Comparison of ENCODE assay signal across 23 mouse cellular contexts in the genomic region with DNA sequence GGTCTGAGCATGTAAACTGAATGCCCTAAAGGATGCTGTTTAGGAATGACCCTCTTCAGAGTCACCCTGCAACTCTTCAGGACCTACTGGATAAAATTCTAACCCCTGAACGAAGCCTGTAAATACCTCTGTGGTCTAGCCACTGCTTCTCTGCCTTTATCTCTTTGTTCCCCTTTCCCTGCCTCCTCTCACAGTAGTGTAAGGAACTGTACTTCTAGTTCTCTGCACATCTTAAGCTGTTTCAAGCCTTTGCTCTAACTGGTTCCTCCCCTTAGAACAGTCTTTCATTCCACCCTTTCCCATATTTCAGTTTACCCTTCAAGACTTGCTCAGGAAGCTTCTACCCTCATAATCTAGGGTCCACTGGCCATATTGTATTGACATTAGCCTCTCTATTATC. TPM values are rescaled to one million over a fixed set of nuclear protein-coding genes. Genes with fewer than 3 reads are reported as not detected.
DNase-seq lines count a peak whose midpoint lies in the region; ATAC-seq and TF ChIP-seq lines count a peak whose summit lies in the region.
"Had no signal": no experiment of that assay in that cellular context is flagged by ENCODE, and none has a peak within 500 bp of the region (broad histone marks: within the 10 kb centered on the region; RNA-seq: fewer than 3 reads in every experiment).

No protein-coding gene starts in this region.

- no peak overlapping the region for H3K9ac ChIP-seq in MEL (ENCODE audit: control insufficient read depth, low read depth, low read length, poor library complexity, severe bottlenecking)
- no peak overlapping the region for H3K9ac ChIP-seq in lung, postnatal 0 days (replicated peaks; ENCODE audit: low read depth)

- no peaks in the 10 kb centered on the region for H3K9me3 ChIP-seq in MEL (replicated peaks; ENCODE audit: insufficient read depth, low read length)
- H3K9me3 ChIP-seq in midbrain, embryonic 10.5 days (replicated peaks) = no peaks in the 10 kb centered on the region
- no peaks in the 10 kb centered on the region for H3K9me3 ChIP-seq in lung, postnatal 0 days (ENCODE audit: low read length)
- H3K9me3 ChIP-seq: G1E had no signal

- TF ChIP-seq CTCF in MEL (IDR thresholded peaks at IDR 0.05 in 2 of 3, conservative IDR thresholded peaks at IDR 0.05 in 1 of 3; ENCODE audit: control insufficient read depth in 1 of 3, insufficient read depth in 1 of 3, low read depth in 2 of 3, low read length in 3 of 3, poor library complexity in 1 of 3, severe bottlenecking in 1 of 3) = no peak
- no peak for TF ChIP-seq CTCF in lung, postnatal 0 days (IDR thresholded peaks at IDR 0.05)

- WGBS in midbrain, embryonic 10.5 days = 75% methylated on average over 1 of the region's 1 CpGs
- 88% methylated on average over 1 of the region's 1 CpGs for WGBS in lung, postnatal 0 days

- H3K4me2 ChIP-seq in lung, postnatal 0 days (replicated peaks; ENCODE audit: low read depth, low read length) = no peak overlapping the region

- peak overlapping the region; percentile 8; the same call in 1 of the 2 replicates for H3K27ac ChIP-seq in MEL (ENCODE audit: control insufficient read depth, low read depth, low read length)
- H3K27ac ChIP-seq in midbrain, embryonic 10.5 days (replicated peaks) = no peak overlapping the region
- no peak overlapping the region for H3K27ac ChIP-seq in lung, postnatal 0 days (ENCODE audit: low read length)

- TF ChIP-seq POLR2A in MEL (IDR thresholded peaks at IDR 0.05; ENCODE audit: control insufficient read depth in 1 of 2, insufficient read depth in 1 of 2, low read depth in 1 of 2, low read length in 2 of 2, poor library complexity in 1 of 2) = no peak

- peak; percentile 50; the same call in 1 of the 2 replicates for ATAC-seq in common myeloid progenitor, adult 5-6 weeks (replicated peaks; ENCODE audit: low read depth, poor library complexity, severe bottlenecking)
- no peak for ATAC-seq in lung, postnatal 0 days
- ATAC-seq: activated CD4-positive, CD25-positive, alpha-beta regulatory T cell, adult 4 months; CD4-positive, CD25-positive, alpha-beta regulatory T cell, adult 4 months; Patski had no signal

- H3K36me3 ChIP-seq in MEL (ENCODE audit: control insufficient read depth in 1 of 2, insufficient read depth in 2 of 2, low read length in 2 of 2) = peaks cover 0 to 28% of the 10 kb centered on the region in 2 experiments; a peak in 2 of 4 replicates
- peaks cover 37% of the 10 kb centered on the region for H3K36me3 ChIP-seq in midbrain, embryonic 10.5 days
- H3K36me3 ChIP-seq in lung, postnatal 0 days (ENCODE audit: insufficient read depth, low read length) = no peaks in the 10 kb centered on the region

- H3K79me2 ChIP-seq in MEL (ENCODE audit: control insufficient read depth, insufficient read depth, low read length, poor library complexity) = no peaks in the 10 kb centered on the region

- DNase-seq in MEL (ENCODE audit: low read depth, low spot score) (peak; percentile 81), MEL-GATA-1-ER (ENCODE audit: extremely low read depth, low read depth) (peak; percentile 62), liver (no peak)
- DNase-seq in midbrain, embryonic 10.5 days (ENCODE audit: low spot score) = no peak
- no peak for DNase-seq in lung, postnatal 0 days (ENCODE audit: low spot score)
- DNase-seq: adrenal gland, adult 2 months; adrenal gland, adult 8-10 months; adrenal gland, postnatal 10 days; adrenal gland, postnatal 14 days; adrenal gland, postnatal 25 days; adrenal gland, postnatal 36 days; B cell, adult 2 months; cerebellum, adult 11 months; cerebellum, adult 11-12 months; cerebellum, adult 18-20 months; cerebellum, adult 2 months; cerebellum, adult 8-10 months had no signal

- TF ChIP-seq RAD21 in MEL (IDR thresholded peaks at IDR 0.05; ENCODE audit: low read depth, low read length) = no peak

- TF ChIP-seq EP300 in MEL (IDR thresholded peaks at IDR 0.05; ENCODE audit: low read depth in 1 of 2, low read length in 2 of 2) = peak in 1 of 2 experiments; percentile 75; a peak in 1 of 4 replicates
- TF ChIP-seq EP300 in lung, postnatal 0 days (IDR thresholded peaks at IDR 0.05) = no peak

- peaks cover 11 to 28% of the 10 kb centered on the region in 2 experiments for H3K4me1 ChIP-seq in MEL (ENCODE audit: control insufficient read depth in 1 of 2, insufficient read depth in 2 of 2, low read length in 2 of 2)
- H3K4me1 ChIP-seq in midbrain, embryonic 10.5 days = no peaks in the 10 kb centered on the region
- H3K4me1 ChIP-seq in lung, postnatal 0 days (ENCODE audit: insufficient read depth, low read depth, low read length) = no peaks in the 10 kb centered on the region

- no peak overlapping the region for H3K4me3 ChIP-seq in MEL (ENCODE audit: control insufficient read depth in 1 of 2, insufficient read depth in 1 of 2, low read depth in 2 of 2, low read length in 2 of 2)
- no peak overlapping the region for H3K4me3 ChIP-seq in midbrain, embryonic 10.5 days
- H3K4me3 ChIP-seq in lung, postnatal 0 days (ENCODE audit: low read depth, low read length) = no peak overlapping the region

- H3K27me3 ChIP-seq in MEL (ENCODE audit: control insufficient read depth in 1 of 2, insufficient read depth in 2 of 2, low read length in 2 of 2) = no peaks in the 10 kb centered on the region
- peaks cover 99% of the 10 kb centered on the region for H3K27me3 ChIP-seq in midbrain, embryonic 10.5 days (ENCODE audit: low read depth, poor library complexity, severe bottlenecking)
- H3K27me3 ChIP-seq in lung, postnatal 0 days (replicated peaks; ENCODE audit: insufficient read depth, low read length) = no peaks in the 10 kb centered on the region; the same call in 1 of the 2 replicates
- H3K27me3 ChIP-seq: CH12.LX had no signal

TF ChIP-seq in MEL, 35 proteins besides CTCF, POLR2A, EP300 and RAD21:
- TF ChIP-seq GATA1 (IDR thresholded peaks at IDR 0.05; ENCODE audit: low read depth, low read length) (peak; percentile 37; the same call in 1 of the 2 replicates), NELFE (IDR thresholded peaks at IDR 0.05; ENCODE audit: low read depth, low read length) (no peak)

RNA-seq across cellular contexts. Expression of gene Hsd17b10, which starts 6.2 kb away (rescaled TPM):
- 193 and 208 TPM in 2 replicates for total RNA-seq in MEL (2012; rRNA removed)
- 100 to 1,000 TPM in 1 of 2 experiments, not detected in 1; 217 TPM for polyA plus RNA-seq in MEL (2012; ENCODE audit: insufficient read depth in 1 of 2, insufficient read length in 2 of 2, low read depth in 1 of 2, low replicate concordance in 2 of 2, missing spikeins in 1 of 2)
- total RNA-seq in common myeloid progenitor, adult 5-6 weeks (2017) = 84.8 and 85.6 TPM in 2 replicates
- polyA plus RNA-seq in midbrain, embryonic 10.5 days (2016; fragmentation: Nextera tagmentation; extraction: Ambion mirVana) = 181 and 195 TPM in 2 replicates
- polyA plus RNA-seq in lung, postnatal 0 days (2015; fragmentation: Nextera tagmentation; extraction: Ambion mirVana) = 119 and 125 TPM in 2 replicates

RNA-seq across cellular contexts. Expression of gene Ribc1, which starts 8.2 kb away (rescaled TPM):
- total RNA-seq in MEL (2012; rRNA removed) = 5.3 and 7.7 TPM in 2 replicates
- 1 to 10 TPM in 1 of 2 experiments, not detected in 1; 9.8 TPM for polyA plus RNA-seq in MEL (2012; ENCODE audit: insufficient read depth in 1 of 2, insufficient read length in 2 of 2, low read depth in 1 of 2, low replicate concordance in 2 of 2, missing spikeins in 1 of 2)
- 1.2 and 1.6 TPM in 2 replicates for total RNA-seq in common myeloid progenitor, adult 5-6 weeks (2017)
- polyA plus RNA-seq in midbrain, embryonic 10.5 days (2016; fragmentation: Nextera tagmentation; extraction: Ambion mirVana) = 5.9 and 6.3 TPM in 2 replicates
- polyA plus RNA-seq in lung, postnatal 0 days (2015; fragmentation: Nextera tagmentation; extraction: Ambion mirVana) = 3.2 and 5.2 TPM in 2 replicates

RNA-seq across cellular contexts. Expression of gene Smc1a, which starts 8.4 kb away (rescaled TPM):
- total RNA-seq in MEL (2012; rRNA removed) = 84.7 and 99.8 TPM in 2 replicates
- 100 to 1,000 TPM; 174 to 188 TPM for polyA plus RNA-seq in MEL (2012; ENCODE audit: insufficient read depth in 1 of 2, insufficient read length in 2 of 2, low read depth in 1 of 2, low replicate concordance in 2 of 2, missing spikeins in 1 of 2)
- total RNA-seq in common myeloid progenitor, adult 5-6 weeks (2017) = 293 and 367 TPM in 2 replicates
- polyA plus RNA-seq in midbrain, embryonic 10.5 days (2016; fragmentation: Nextera tagmentation; extraction: Ambion mirVana) = 108 and 120 TPM in 2 replicates
- 44.5 and 49.3 TPM in 2 replicates for polyA plus RNA-seq in lung, postnatal 0 days (2015; fragmentation: Nextera tagmentation; extraction: Ambion mirVana)

Comparison
In these comparisons a context has a peak if more than half of its experiments do, and no peak if none do; other contexts are left out.
1. DNase-seq: peak in MEL (single experiment) and MEL-GATA-1-ER (single experiment); none in midbrain, embryonic 10.5 days (single experiment), lung, postnatal 0 days (single experiment) and liver (single experiment).